ENCODE assay signal across 8 mouse cellular contexts in the genomic region with DNA sequence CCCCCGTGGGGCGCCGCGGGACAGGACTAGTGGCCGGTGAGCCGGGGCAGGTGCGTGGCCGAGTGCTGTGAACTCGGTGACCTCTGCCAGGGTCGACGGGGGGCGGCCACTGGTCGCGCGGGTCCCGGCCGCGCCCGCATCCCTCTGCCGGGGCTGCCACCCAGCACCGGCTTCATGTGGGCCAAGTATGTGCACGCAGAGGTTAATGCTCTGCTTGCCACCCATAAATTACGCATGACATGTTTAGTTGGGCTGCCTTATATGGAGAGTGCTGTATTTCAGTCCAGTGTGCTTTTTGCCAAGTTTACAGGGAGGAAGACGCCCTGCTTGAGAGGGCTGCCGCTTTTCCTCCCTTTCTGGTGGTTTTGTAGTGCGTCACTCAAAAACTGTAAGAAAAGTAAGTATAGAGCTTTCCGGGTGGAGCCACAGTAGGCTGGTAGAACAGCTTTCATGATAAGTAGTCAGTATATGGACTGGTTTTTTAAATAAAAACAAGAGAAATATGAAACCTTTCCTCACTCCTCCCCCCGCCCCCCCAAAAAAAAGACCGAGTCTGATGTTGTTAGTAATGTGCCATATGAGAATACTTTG. TPM values are rescaled to one million over a fixed set of nuclear protein-coding genes. Genes with fewer than 3 reads are reported as not detected.
DNase-seq lines count a peak whose midpoint lies in the region; ATAC-seq and TF ChIP-seq lines count a peak whose summit lies in the region.

No protein-coding gene starts in this region.

- H3K27ac ChIP-seq in forebrain, postnatal 0 days (ENCODE audit: low read depth, low read length): peak overlapping the region; percentile 87
- peak overlapping the region; percentile 95 for H3K27ac ChIP-seq in hindbrain, embryonic 12.5 days
- H3K27ac ChIP-seq in limb, embryonic 10.5 days: peak overlapping the region; percentile 99

- TF ChIP-seq CTCF in forebrain, postnatal 0 days (IDR thresholded peaks at IDR 0.05; ENCODE audit: low read depth): no peak

- WGBS in forebrain, postnatal 0 days: under 1% methylated on average over 28 of the region's 29 CpGs
- 2% methylated on average over 29 of the region's 29 CpGs for WGBS in hindbrain, embryonic 12.5 days
- WGBS in limb, embryonic 10.5 days: under 1% methylated on average over 21 of the region's 29 CpGs

- DNase-seq in right cerebral cortex, postnatal 10 days (ENCODE audit: low spot score in 2 of 2): peak; percentile 39 to 55
- no peak for DNase-seq in right cerebral cortex, postnatal 25 days
- peak; percentile 57 for DNase-seq in c-Kit-positive CD71-positive TER-119-positive erythroid progenitor cells, embryonic 14.5 days (ENCODE audit: low spot score)
- DNase-seq in forebrain, postnatal 0 days: peak; percentile 61
- DNase-seq in limb, embryonic 10.5 days (ENCODE audit: low spot score): peak; percentile 75
- DNase-seq in mesoderm, embryonic 11.5 days (ENCODE audit: low read depth, low spot score): peak; percentile 87
- DNase-seq in splenic B cell, adult 2 months (ENCODE audit: low read depth, low spot score): peak; percentile 66

- no peaks in the 10 kb centered on the region for H3K27me3 ChIP-seq in forebrain, postnatal 0 days (ENCODE audit: insufficient read depth, low read length)
- no peaks in the 10 kb centered on the region for H3K27me3 ChIP-seq in hindbrain, embryonic 12.5 days
- H3K27me3 ChIP-seq in limb, embryonic 10.5 days (ENCODE audit: low read depth, poor library complexity, severe bottlenecking): no peaks in the 10 kb centered on the region
- H3K27me3 ChIP-seq in splenic B cell, adult 2 months (ENCODE audit: control insufficient read depth, insufficient read depth, low read length, poor library complexity, severe bottlenecking): no peaks in the 10 kb centered on the region

- peak; percentile 79 for ATAC-seq in forebrain, postnatal 0 days
- peak; percentile 82 for ATAC-seq in hindbrain, embryonic 12.5 days (ENCODE audit: low FRiP score)

- H3K4me1 ChIP-seq in forebrain, postnatal 0 days (ENCODE audit: insufficient read depth): peaks cover 20% of the 10 kb centered on the region; the same call in 1 of the 2 replicates
- H3K4me1 ChIP-seq in hindbrain, embryonic 12.5 days: peaks cover 30% of the 10 kb centered on the region
- peaks cover 41% of the 10 kb centered on the region for H3K4me1 ChIP-seq in limb, embryonic 10.5 days

- peak overlapping the region; percentile 87 for H3K9ac ChIP-seq in forebrain, postnatal 0 days
- peak overlapping the region; percentile 92 for H3K9ac ChIP-seq in hindbrain, embryonic 12.5 days

- H3K4me2 ChIP-seq in forebrain, postnatal 0 days (ENCODE audit: low read depth): peak overlapping the region; percentile 76
- peak overlapping the region; percentile 70 for H3K4me2 ChIP-seq in hindbrain, embryonic 12.5 days (replicated peaks)

- no peaks in the 10 kb centered on the region for H3K9me3 ChIP-seq in forebrain, postnatal 0 days (ENCODE audit: low read length)
- no peaks in the 10 kb centered on the region for H3K9me3 ChIP-seq in hindbrain, embryonic 12.5 days (replicated peaks)
- H3K9me3 ChIP-seq in limb, embryonic 10.5 days (replicated peaks): no peaks in the 10 kb centered on the region

- H3K36me3 ChIP-seq in forebrain, postnatal 0 days (ENCODE audit: insufficient read depth): no peaks in the 10 kb centered on the region
- no peaks in the 10 kb centered on the region for H3K36me3 ChIP-seq in hindbrain, embryonic 12.5 days
- H3K36me3 ChIP-seq in limb, embryonic 10.5 days: no peaks in the 10 kb centered on the region
- H3K36me3 ChIP-seq in splenic B cell, adult 2 months (ENCODE audit: control insufficient read depth, insufficient read depth, low read length, poor library complexity, severe bottlenecking): no peaks in the 10 kb centered on the region

- peak overlapping the region; percentile 96 for H3K4me3 ChIP-seq in forebrain, postnatal 0 days (ENCODE audit: low read depth, low read length)
- peak overlapping the region; percentile 93 for H3K4me3 ChIP-seq in hindbrain, embryonic 12.5 days
- peak overlapping the region; percentile 72 for H3K4me3 ChIP-seq in limb, embryonic 10.5 days

RNA-seq across cellular contexts. Expression of a gene that starts 29.0 kb away (rescaled TPM):
- 73.6 and 84.7 TPM in 2 replicates for total RNA-seq in forebrain, postnatal 0 days (2014; rRNA removed)
- polyA plus RNA-seq in forebrain, postnatal 0 days (2015; fragmentation: Nextera tagmentation; extraction: Ambion mirVana): 35.1 and 42.7 TPM in 2 replicates
- polyA plus RNA-seq in hindbrain, embryonic 12.5 days (2016; fragmentation: Nextera tagmentation; extraction: Ambion mirVana): 46.9 and 56.2 TPM in 2 replicates
- polyA plus RNA-seq in limb, embryonic 10.5 days (2016; fragmentation: Nextera tagmentation; extraction: Ambion mirVana): 51.2 and 53.1 TPM in 2 replicates
